Mouse (Mus musculus): ENCODE data around the gene Kif26a.

Gene Kif26a

DNA sequence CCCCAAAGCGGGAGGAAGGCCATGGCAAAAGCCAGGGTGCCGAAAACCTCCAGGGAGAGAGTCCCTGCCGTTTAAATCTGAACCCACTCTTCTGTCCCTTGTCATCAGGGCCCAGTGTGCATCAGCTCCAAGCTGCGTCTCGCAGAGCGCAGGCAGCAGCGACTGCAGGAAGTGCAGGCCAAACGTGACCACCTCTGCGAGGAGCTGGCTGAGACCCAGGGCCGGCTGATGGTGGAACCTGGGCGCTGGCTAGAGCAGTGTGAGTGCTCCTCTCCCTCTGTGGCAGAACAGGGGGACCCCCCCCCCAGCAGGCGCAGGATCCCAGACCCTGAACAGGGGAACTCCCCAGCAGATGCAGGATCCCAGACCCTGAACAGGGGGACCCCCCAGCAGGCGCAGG, 33.7 kb downstream of the Kif26a start:
- ChIA-PET CTCF (no interaction called here), POLR2A (interaction anchor here in 1 of 4 experiments (0.7 kb wide), 1 partner anchor 10 kb away, joined by 3 read pairs; no protein-coding TSS in a partner anchor)

- POLR2A ChIA-PET = interaction anchor here in 1 of 4 experiments (0.8 kb wide), 1 partner anchor 17 kb away, joined by 3 read pairs; no protein-coding TSS in a partner anchor
- CTCF ChIA-PET = interaction anchor here in 2 of 4 experiments (0.6 to 1.0 kb wide), 2 partner anchors 85 to 370 kb away, joined by 3 read pairs; no protein-coding TSS in a partner anchor
Observed at GRCm38 (mm10) chr12:112181921-112182608, 36.1 kb downstream of the Kif26a start.

DNA sequence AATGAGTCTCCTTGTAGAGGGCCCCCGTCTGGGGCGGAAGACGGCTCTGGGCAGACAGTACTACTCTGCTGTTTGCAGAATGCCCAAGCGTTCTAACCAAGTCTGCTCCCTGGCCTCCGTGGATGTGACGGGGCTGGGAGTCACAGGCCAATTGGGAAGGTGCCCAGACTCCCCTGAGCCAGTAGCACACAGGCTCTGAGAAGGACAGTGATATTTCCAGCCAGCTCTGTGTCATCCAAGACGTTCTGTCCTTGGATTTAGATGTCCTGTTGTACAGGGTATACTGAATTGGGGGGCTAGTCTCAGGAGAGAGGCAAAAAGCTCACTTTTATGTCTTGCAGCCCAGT, 36.6 kb downstream of the Kif26a start:
- ChIA-PET POLR2A (interaction anchor here in 2 of 4 experiments (0.6 kb wide), 2 partner anchors 268 to 330 kb away, joined by 3 to 5 read pairs; no protein-coding TSS in a partner anchor), CTCF (interaction anchor here in 2 of 4 experiments (1.0 kb wide), 2 partner anchors 24 to 369 kb away, joined by 3 to 4 read pairs; no protein-coding TSS in a partner anchor)

GRCm38 (mm10) chr12:112183675-112184074, 37.7 kb downstream of the Kif26a start:
- POLR2A ChIA-PET = interaction anchor here in 1 of 4 experiments (0.9 to 2.0 kb wide), 4 partner anchors 10 to 38 kb away, joined by 3 to 7 read pairs (median 6); partner anchors contain the start of gene Kif26a
- CTCF ChIA-PET = interaction anchor here in 3 of 4 experiments (0.6 to 1.5 kb wide), 5 partner anchors 15 to 372 kb away, joined by 3 to 6 read pairs (median 4); partner anchors contain the start of gene Kif26a (in 2 of the 3)

DNA sequence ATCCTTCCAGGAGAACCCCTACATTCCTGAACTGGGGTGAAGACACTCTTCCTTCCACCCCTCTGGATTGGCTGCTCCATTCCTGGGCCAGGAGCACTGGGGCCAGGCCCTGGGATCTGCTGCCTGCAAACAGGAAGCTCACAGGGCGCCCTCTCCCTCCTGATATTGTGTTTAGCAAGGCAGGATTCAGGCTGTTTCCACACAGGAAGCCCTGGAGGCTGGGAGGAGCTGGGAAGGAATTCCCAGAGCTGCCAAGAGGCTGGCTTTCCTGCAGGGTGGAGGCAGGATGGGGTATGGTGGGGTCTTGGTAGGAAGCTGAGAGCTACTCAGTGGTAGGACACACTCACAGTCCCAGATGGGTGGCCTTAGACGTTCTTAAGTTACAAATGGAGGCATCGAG, 38.4 kb downstream of the Kif26a start:
- CTCF ChIA-PET = interaction anchor here in 3 of 4 experiments (0.6 to 1.5 kb wide), 5 partner anchors 39 to 561 kb away, joined by 3 to 6 read pairs (median 4); partner anchors contain the start of gene Kif26a (in 2 of the 3)
- POLR2A ChIA-PET = interaction anchor here in 2 of 4 experiments (0.8 to 2.0 kb wide), 7 partner anchors 10 to 415 kb away, joined by 3 to 7 read pairs (median 5); partner anchors contain the start of gene Kif26a (in 1 of the 2)

DNA sequence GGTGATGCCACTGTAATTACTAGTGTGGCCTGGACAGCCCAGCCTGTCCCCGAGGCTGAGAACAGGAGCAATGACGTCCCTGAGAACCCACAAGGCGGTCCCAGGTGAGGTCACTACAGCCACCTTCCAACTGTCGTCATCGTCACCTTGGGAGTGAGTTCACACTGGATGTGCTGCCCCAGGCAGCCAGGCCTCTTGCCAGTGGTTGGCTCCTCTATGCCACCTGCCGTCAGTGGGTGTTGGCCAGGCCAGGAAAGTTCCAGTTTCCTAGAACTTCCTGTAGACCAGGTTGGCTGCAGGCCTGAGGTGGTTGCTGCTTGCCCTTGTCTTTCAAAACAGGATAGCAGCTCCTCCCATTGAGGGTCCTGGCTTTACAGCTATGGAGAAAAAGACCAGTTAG, 40.9 kb downstream of the Kif26a start:
- CTCF ChIA-PET = interaction anchor here in 1 of 4 experiments (0.6 to 1.0 kb wide), 2 partner anchors 42 to 229 kb away, joined by 3 to 5 read pairs; no protein-coding TSS in a partner anchor
- POLR2A ChIA-PET = interaction anchor here in 2 of 4 experiments (1.1 to 1.4 kb wide), 2 partner anchors 22 to 26 kb away, joined by 4 read pairs; no protein-coding TSS in a partner anchor

DNA sequence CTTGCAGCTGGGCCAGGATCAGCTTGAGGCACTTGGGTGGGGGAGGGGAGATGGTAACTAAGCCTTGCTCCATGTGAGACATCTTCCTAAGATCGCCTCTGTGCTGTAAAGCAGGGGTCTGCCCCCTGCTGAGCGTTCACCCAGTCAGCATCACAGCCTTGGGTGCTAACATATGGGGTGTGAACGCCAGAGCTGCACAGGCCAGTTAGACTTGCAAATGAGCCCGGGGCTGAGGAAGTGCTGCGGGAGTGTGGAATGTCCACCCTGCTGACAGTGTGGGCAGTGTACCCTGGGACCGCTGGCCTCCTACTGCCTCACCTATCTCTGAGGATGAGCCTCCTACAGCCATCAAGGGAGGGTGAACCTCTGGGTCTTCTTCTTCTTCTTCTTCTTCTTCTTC, 45.7 kb downstream of the Kif26a start:
- ChIA-PET POLR2A (interaction anchor here in 1 of 4 experiments (0.6 kb wide), 1 partner anchor 164 kb away, joined by 3 read pairs; no protein-coding TSS in a partner anchor), CTCF (interaction anchor here in 1 of 4 experiments (0.6 kb wide), 1 partner anchor 80 kb away, joined by 4 read pairs; no protein-coding TSS in a partner anchor)

GRCm38 (mm10) chr12:112195019-112195418, 49.0 kb downstream of the Kif26a start:
- CTCF ChIA-PET = interaction anchor here in 1 of 4 experiments (0.6 kb wide), 1 partner anchor 16 kb away, joined by 9 read pairs; no protein-coding TSS in a partner anchor
- POLR2A ChIA-PET = interaction anchor here in 3 of 4 experiments (0.5 to 1.6 kb wide), 4 partner anchors 18 to 68 kb away, joined by 3 to 4 read pairs (median 4); no protein-coding TSS in a partner anchor

DNA sequence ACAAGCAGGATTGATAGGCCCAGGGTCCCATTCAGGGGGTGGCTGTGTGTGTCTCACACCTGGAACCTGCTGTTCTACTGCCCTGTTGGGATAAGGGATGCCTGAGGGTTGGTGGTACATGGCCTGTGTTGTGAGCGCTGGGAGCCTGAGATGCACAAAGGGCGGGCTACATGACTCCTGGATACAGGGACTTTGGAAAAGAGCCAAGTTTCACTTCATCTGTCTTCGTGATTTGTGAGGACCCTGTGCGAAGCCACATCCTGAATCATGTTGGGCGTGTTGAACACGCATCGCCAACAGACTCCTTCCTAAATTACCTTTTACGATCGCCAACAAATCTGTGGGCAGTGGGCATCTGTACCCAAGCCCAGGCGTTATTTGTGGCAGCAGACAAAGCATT, 50.6 kb downstream of the Kif26a start:
- POLR2A ChIA-PET = no interaction called here

DNA sequence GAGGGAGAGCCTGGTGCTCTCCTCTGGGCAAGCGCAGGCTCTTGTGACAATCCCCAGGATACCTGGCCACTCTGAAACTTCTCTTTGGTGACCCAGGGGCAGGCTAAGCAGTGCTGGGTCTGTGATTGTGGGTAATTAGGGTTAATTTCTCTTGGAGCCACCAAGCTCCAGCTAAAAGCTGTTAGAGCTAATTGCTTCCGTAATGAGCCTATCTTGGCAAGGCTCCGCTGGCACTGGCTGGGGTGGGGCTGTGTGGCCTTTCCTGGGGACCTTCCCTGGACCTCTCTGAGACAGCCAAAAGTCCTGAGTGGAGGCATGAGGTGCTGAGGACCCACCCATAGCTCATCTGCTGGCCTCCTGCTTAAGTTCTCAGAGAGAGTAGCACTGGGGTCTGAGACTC, 53.4 kb downstream of the Kif26a start:
- CTCF ChIA-PET = interaction anchor here in 1 of 4 experiments (0.7 to 0.8 kb wide), 2 partner anchors 18 to 31 kb away, joined by 3 to 4 read pairs; no protein-coding TSS in a partner anchor
- POLR2A ChIA-PET = interaction anchor here in 1 of 4 experiments (0.6 kb wide), 1 partner anchor 262 kb away, joined by 3 read pairs; no protein-coding TSS in a partner anchor

More for the DNA sequence above, 50.6 kb downstream of the Kif26a start:
- CTCF ChIA-PET = no interaction called here

- ChIA-PET POLR2A (no interaction called here), CTCF (interaction anchor here in 1 of 4 experiments (1.1 kb wide), 1 partner anchor 342 kb away, joined by 13 read pairs; no protein-coding TSS in a partner anchor)
Observed at GRCm38 (mm10) chr12:112200045-112200444, 54.0 kb downstream of the Kif26a start.

GRCm38 (mm10) chr12:112207163-112207562, 61.2 kb downstream of the Kif26a start:
- ChIA-PET POLR2A (no interaction called here), CTCF (interaction anchor here in 1 of 4 experiments (0.7 to 1.4 kb wide), 2 partner anchors 61 to 265 kb away, joined by 3 to 7 read pairs; partner anchors contain the start of gene Kif26a)

- ChIA-PET POLR2A (no interaction called here), CTCF (interaction anchor here in 1 of 4 experiments (1.4 kb wide), 1 partner anchor 62 kb away, joined by 3 read pairs; the partner anchor contains the start of gene Kif26a)
Observed at GRCm38 (mm10) chr12:112207734-112208133, 61.7 kb downstream of the Kif26a start.

DNA sequence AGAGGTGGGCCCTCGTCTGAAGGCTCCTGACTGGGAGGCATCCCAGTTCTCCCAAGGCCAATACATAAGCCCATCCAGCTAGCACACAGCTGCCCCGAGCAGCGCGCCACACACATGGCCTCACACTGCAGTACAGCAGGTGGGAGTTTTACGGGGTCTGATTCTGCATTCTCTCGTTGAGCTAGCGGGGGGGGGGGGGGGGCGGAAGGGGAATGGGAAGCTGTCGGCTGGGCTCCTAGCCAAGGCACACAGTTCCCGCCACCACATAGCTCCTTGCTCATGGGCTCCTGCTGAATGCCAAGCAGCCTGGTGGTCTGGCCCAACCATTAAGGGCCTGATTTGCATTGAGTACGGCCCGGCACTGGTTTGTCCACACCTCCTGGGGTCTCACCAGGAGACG, 64.6 kb downstream of the Kif26a start:
- CTCF ChIA-PET = interaction anchor here (0.6 to 1.3 kb wide), 6 partner anchors 16 to 433 kb away, joined by 3 to 18 read pairs (median 4); no protein-coding TSS in a partner anchor

GRCm38 (mm10) chr12:112214441-112214857, 68.4 kb downstream of the Kif26a start:
- ChIA-PET POLR2A (interaction anchor here in 1 of 4 experiments (0.8 kb wide), 1 partner anchor 325 kb away, joined by 3 read pairs; no protein-coding TSS in a partner anchor), CTCF (no interaction called here)

More for the DNA sequence above, 64.6 kb downstream of the Kif26a start:
- POLR2A ChIA-PET = no interaction called here

DNA sequence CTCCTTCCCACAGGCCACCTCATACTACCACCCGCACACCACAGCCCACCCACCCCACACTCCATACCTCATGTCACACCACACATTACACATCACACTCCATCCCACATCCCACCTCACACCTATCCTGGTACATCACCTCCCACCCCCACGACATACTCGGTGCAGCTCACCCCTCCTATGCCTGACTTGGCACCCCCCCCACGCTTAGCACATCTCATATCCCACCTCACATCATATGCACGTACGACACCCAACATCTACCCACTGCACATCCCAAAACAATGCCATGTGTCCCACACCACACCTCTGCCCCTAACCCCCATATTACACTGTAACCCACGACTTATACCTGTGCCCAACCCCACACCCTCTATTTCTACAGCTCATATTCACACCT, 69.5 kb downstream of the Kif26a start:
- ChIA-PET POLR2A (no interaction called here), CTCF (no interaction called here)

GRCm38 (mm10) chr12:112217021-112217420, 71.0 kb downstream of the Kif26a start:
- CTCF ChIA-PET = interaction anchor here in 2 of 4 experiments (0.6 to 1.5 kb wide), 2 partner anchors 18 to 72 kb away, joined by 3 to 4 read pairs; no protein-coding TSS in a partner anchor
- POLR2A ChIA-PET = no interaction called here

GRCm38 (mm10) chr12:112217681-112218080, 71.7 kb downstream of the Kif26a start:
- CTCF ChIA-PET = interaction anchor here in 1 of 4 experiments (1.5 kb wide), 1 partner anchor 72 kb away, joined by 4 read pairs; no protein-coding TSS in a partner anchor

DNA sequence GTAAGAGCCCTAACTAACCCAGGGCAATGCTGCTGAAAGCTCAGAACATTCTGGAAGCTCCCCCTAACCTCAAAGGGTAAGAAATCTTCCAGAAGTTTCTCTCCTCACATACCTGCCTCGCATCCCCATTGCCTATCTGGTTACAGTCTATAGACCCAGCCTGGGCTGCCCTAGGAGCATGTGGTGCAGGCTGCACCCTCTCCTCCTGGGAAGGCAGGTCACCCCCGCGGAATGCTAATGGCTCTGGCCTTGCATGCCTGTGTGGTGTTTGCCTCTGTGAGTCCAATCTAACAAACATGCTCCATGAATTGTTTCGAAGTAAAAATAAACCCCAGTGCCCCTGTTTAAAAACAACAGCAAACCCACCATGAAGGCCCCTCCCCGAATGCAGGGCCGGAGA, 75.3 kb downstream of the Kif26a start:
- CTCF ChIA-PET = no interaction called here
- POLR2A ChIA-PET = no interaction called here

More at GRCm38 (mm10) chr12:112217681-112218080, 71.7 kb downstream of the Kif26a start:
- POLR2A ChIA-PET = no interaction called here
